Mouse (Mus musculus): ENCODE results near the gene Zbtb7a. TPM values are rescaled to one million over a fixed set of nuclear protein-coding genes. Genes with fewer than 3 reads are reported as not detected.
"Not testable (repeated sequence)": the region's sequence is repeated elsewhere in the genome, so short reads cannot be mapped to it uniquely, and the experiment has no call there.

Zbtb7a gene
- polyA plus RNA-seq, 1 experiment from 2014 or later, result 18.1 TPM

- no peak for ATAC-seq (ENCODE audit: low FRiP score, low TSS enrichment)
- WGBS, result 82% methylated on average over 6 of the region's 6 CpGs
- H3K4me1 ChIP-seq (ENCODE audit: control insufficient read depth, insufficient read depth, low read length), result no peaks in the 10 kb centered on the region
- H3K27ac ChIP-seq (ENCODE audit: low read depth, low read length), result no peak overlapping the region
- no peaks in the 10 kb centered on the region for H3K27me3 ChIP-seq (ENCODE audit: control insufficient read depth, insufficient read depth, low read length)
- H3K4me3 ChIP-seq (ENCODE audit: low read length), result no peak overlapping the region
- H3K9me3 ChIP-seq (ENCODE audit: control insufficient read depth, low read length), result no peaks in the 10 kb centered on the region
- H3K9ac ChIP-seq (ENCODE audit: low read depth, low read length), result no peak overlapping the region
- H3K4me2 ChIP-seq (replicated peaks; ENCODE audit: low read depth, low read length), result no peak overlapping the region
- H3K36me3 ChIP-seq (ENCODE audit: control insufficient read depth, insufficient read depth, low read length), result peaks cover 77% of the 10 kb centered on the region
Observed at GRCm38 (mm10) chr10:81154736-81155135, 19.7 kb downstream of the Zbtb7a start.

- Histone ChIP-seq H3K4me1 (ENCODE audit: control insufficient read depth, insufficient read depth, low read length) (peaks cover 12% of the 10 kb centered on the region), H3K36me3 (ENCODE audit: control insufficient read depth, insufficient read depth, low read length) (peaks cover 62% of the 10 kb centered on the region), H3K9me3 (ENCODE audit: control insufficient read depth, low read length) (no peaks in the 10 kb centered on the region), H3K27me3 (ENCODE audit: control insufficient read depth, insufficient read depth, low read length) (no peaks in the 10 kb centered on the region), H3K27ac (ENCODE audit: low read depth, low read length) (no peak overlapping the region), H3K9ac (ENCODE audit: low read depth, low read length) (no peak overlapping the region), H3K4me2 (replicated peaks; ENCODE audit: low read depth, low read length) (no peak overlapping the region), H3K4me3 (ENCODE audit: low read length) (no peak overlapping the region)
- 54% methylated on average over 8 of the region's 8 CpGs for WGBS
- 0 out of 2 replicates have a peak, but pooled peaks have one; percentile 21 for ATAC-seq (ENCODE audit: low FRiP score, low TSS enrichment)
Observed at GRCm38 (mm10) chr10:81161602-81162317, 26.7 kb downstream of the Zbtb7a start.

GRCm38 (mm10) chr10:81162318-81162652, 27.3 kb downstream of the Zbtb7a start:
- no peak for ATAC-seq (ENCODE audit: low FRiP score, low TSS enrichment)

GRCm38 (mm10) chr10:81165118-81165517, 30.1 kb downstream of the Zbtb7a start:
- H3K27me3 ChIP-seq (ENCODE audit: control insufficient read depth, insufficient read depth, low read length), result no peaks in the 10 kb centered on the region
- peaks cover 38% of the 10 kb centered on the region for H3K36me3 ChIP-seq (ENCODE audit: control insufficient read depth, insufficient read depth, low read length)
- H3K9me3 ChIP-seq (ENCODE audit: control insufficient read depth, low read length), result no peaks in the 10 kb centered on the region
- H3K4me1 ChIP-seq (ENCODE audit: control insufficient read depth, insufficient read depth, low read length), result peaks cover 19% of the 10 kb centered on the region
- ATAC-seq (ENCODE audit: low FRiP score, low TSS enrichment), result no peak
- WGBS, result 37% methylated on average over 8 of the region's 8 CpGs
- peak overlapping the region; percentile 37; the same call in 1 of the 2 replicates for H3K9ac ChIP-seq (ENCODE audit: low read depth, low read length)
- H3K27ac ChIP-seq (ENCODE audit: low read depth, low read length), result no peak overlapping the region
- H3K4me2 ChIP-seq (replicated peaks; ENCODE audit: low read depth, low read length), result no peak overlapping the region
- H3K4me3 ChIP-seq (ENCODE audit: low read length), result no peak overlapping the region

More at GRCm38 (mm10) chr10:81162318-81162652, 27.3 kb downstream of the Zbtb7a start:
- Histone ChIP-seq H3K4me3 (ENCODE audit: low read length) (no peak overlapping the region), H3K27me3 (ENCODE audit: control insufficient read depth, insufficient read depth, low read length) (no peaks in the 10 kb centered on the region), H3K4me1 (ENCODE audit: control insufficient read depth, insufficient read depth, low read length) (peaks cover 13% of the 10 kb centered on the region), H3K27ac (ENCODE audit: low read depth, low read length) (no peak overlapping the region), H3K36me3 (ENCODE audit: control insufficient read depth, insufficient read depth, low read length) (peaks cover 56% of the 10 kb centered on the region), H3K9ac (ENCODE audit: low read depth, low read length) (no peak overlapping the region), H3K9me3 (ENCODE audit: control insufficient read depth, low read length) (no peaks in the 10 kb centered on the region), H3K4me2 (replicated peaks; ENCODE audit: low read depth, low read length) (no peak overlapping the region)
- WGBS, result 38% methylated on average over 2 of the region's 2 CpGs

GRCm38 (mm10) chr10:81167200-81168086, 32.4 kb downstream of the Zbtb7a start, which contains the start of gene Pias4:
Pias4 (minus strand) TSS chr10:81167923.
- peak within 1 kb of the TSS; percentile 89 for H3K27ac ChIP-seq (ENCODE audit: low read depth, low read length)
- H3K9me3 ChIP-seq (ENCODE audit: control insufficient read depth, low read length), result no peaks in the 10 kb centered on the region
- ATAC-seq (ENCODE audit: low FRiP score, low TSS enrichment), result peak; percentile 90
- H3K4me2 ChIP-seq (replicated peaks; ENCODE audit: low read depth, low read length), result peak within 1 kb of the TSS; percentile 79
- no peaks in the 10 kb centered on the region for H3K27me3 ChIP-seq (ENCODE audit: control insufficient read depth, insufficient read depth, low read length)
- peak within 1 kb of the TSS; percentile 80 for H3K4me3 ChIP-seq (ENCODE audit: low read length)
- WGBS, result under 1% methylated on average over 52 of the region's 64 CpGs
- peaks cover 13% of the 10 kb centered on the region; the same call in 1 of the 2 replicates for H3K4me1 ChIP-seq (ENCODE audit: control insufficient read depth, insufficient read depth, low read length)
- peak within 1 kb of the TSS; percentile 83 for H3K9ac ChIP-seq (ENCODE audit: low read depth, low read length)
- peaks cover 16% of the 10 kb centered on the region for H3K36me3 ChIP-seq (ENCODE audit: control insufficient read depth, insufficient read depth, low read length)

- H3K4me3 ChIP-seq (ENCODE audit: low read length), result peak overlapping the region; percentile 43
- H3K4me2 ChIP-seq (replicated peaks; ENCODE audit: low read depth, low read length), result peak overlapping the region; percentile 79
- WGBS, result 7% methylated on average over 5 of the region's 5 CpGs
- ATAC-seq (ENCODE audit: low FRiP score, low TSS enrichment), result peak; percentile 61
- peak overlapping the region; percentile 89 for H3K27ac ChIP-seq (ENCODE audit: low read depth, low read length)
- H3K4me1 ChIP-seq (ENCODE audit: control insufficient read depth, insufficient read depth, low read length), result peaks cover 11% of the 10 kb centered on the region; the same call in 1 of the 2 replicates
- H3K9me3 ChIP-seq (ENCODE audit: control insufficient read depth, low read length), result no peaks in the 10 kb centered on the region
- H3K36me3 ChIP-seq (ENCODE audit: control insufficient read depth, insufficient read depth, low read length), result peaks cover 12% of the 10 kb centered on the region
- H3K9ac ChIP-seq (ENCODE audit: low read depth, low read length), result peak overlapping the region; percentile 61; the same call in 1 of the 2 replicates
- H3K27me3 ChIP-seq (ENCODE audit: control insufficient read depth, insufficient read depth, low read length), result no peaks in the 10 kb centered on the region
Observed at GRCm38 (mm10) chr10:81168087-81168431, 33.0 kb downstream of the Zbtb7a start.

- H3K4me2 ChIP-seq (replicated peaks; ENCODE audit: low read depth, low read length), result peak overlapping the region; percentile 79
- peak overlapping the region; percentile 43 for H3K4me3 ChIP-seq (ENCODE audit: low read length)
- no peaks in the 10 kb centered on the region for H3K9me3 ChIP-seq (ENCODE audit: control insufficient read depth, low read length)
- peak overlapping the region; percentile 89 for H3K27ac ChIP-seq (ENCODE audit: low read depth, low read length)
- WGBS, result 2% methylated on average over 29 of the region's 29 CpGs
- peaks cover 15% of the 10 kb centered on the region; the same call in 1 of the 2 replicates for H3K4me1 ChIP-seq (ENCODE audit: control insufficient read depth, insufficient read depth, low read length)
- ATAC-seq (ENCODE audit: low FRiP score, low TSS enrichment), result peak; percentile 44
- peaks cover 7% of the 10 kb centered on the region for H3K36me3 ChIP-seq (ENCODE audit: control insufficient read depth, insufficient read depth, low read length)
- no peaks in the 10 kb centered on the region for H3K27me3 ChIP-seq (ENCODE audit: control insufficient read depth, insufficient read depth, low read length)
- peak overlapping the region; percentile 61 for H3K9ac ChIP-seq (ENCODE audit: low read depth, low read length)
Observed at GRCm38 (mm10) chr10:81168521-81169244, 33.7 kb downstream of the Zbtb7a start.

- H3K9ac ChIP-seq (ENCODE audit: low read depth, low read length); H3K9me3 ChIP-seq (ENCODE audit: control insufficient read depth, low read length); H3K36me3 ChIP-seq (ENCODE audit: control insufficient read depth, insufficient read depth, low read length); H3K27me3 ChIP-seq (ENCODE audit: control insufficient read depth, insufficient read depth, low read length); ATAC-seq (ENCODE audit: low FRiP score, low TSS enrichment); H3K4me3 ChIP-seq (ENCODE audit: low read length); H3K27ac ChIP-seq (ENCODE audit: low read depth, low read length): not testable (repeated sequence)
- H3K4me1 ChIP-seq (ENCODE audit: control insufficient read depth, insufficient read depth, low read length), result peaks cover 23% of the 10 kb centered on the region
- WGBS, result 35% methylated on average over 11 of the region's 14 CpGs
- peak overlapping the region; percentile 17 for H3K4me2 ChIP-seq (replicated peaks; ENCODE audit: low read depth, low read length)
Observed at GRCm38 (mm10) chr10:81169411-81169900, 34.4 kb downstream of the Zbtb7a start.
